ENCODE assay signal across 8 mouse cellular contexts in genomic region chr17:27819011-27819410, GRCm38 (mm10). TPM values are rescaled to one million over a fixed set of nuclear protein-coding genes. Genes with fewer than 3 reads are reported as not detected.
A peak's percentile ranks its signal among the peaks of the same experiment; 100 is the strongest.
DNase-seq lines count a peak whose midpoint lies in the region; ATAC-seq lines count a peak whose summit lies in the region.

No protein-coding gene starts in this region.

- ATAC-seq in forebrain, embryonic 12.5 days (ENCODE audit: low FRiP score): no peak
- no peak for ATAC-seq in liver, embryonic 13.5 days (ENCODE audit: low read depth)

- no peak for DNase-seq in heart, embryonic 10.5 days (ENCODE audit: low spot score)
- DNase-seq in heart, adult 9 months (ENCODE audit: low spot score in 2 of 2): no peak
- peak; percentile 28 for DNase-seq in CD4-positive helper T cell, adult 2 months (ENCODE audit: low read depth, low spot score)
- no peak for DNase-seq in liver, embryonic 13.5 days
- DNase-seq in embryo, embryonic 9.5 days (ENCODE audit: extremely low spot score): no peak
- no peak for DNase-seq in spleen, postnatal 4 days (ENCODE audit: low spot score in 2 of 2)
- no peak for DNase-seq in gastrocnemius, postnatal 14 days

- H3K9ac ChIP-seq in forebrain, embryonic 12.5 days: peak overlapping the region; percentile 95
- peak overlapping the region; percentile 98 for H3K9ac ChIP-seq in liver, embryonic 13.5 days

- H3K9me3 ChIP-seq in heart, embryonic 10.5 days: no peaks in the 10 kb centered on the region
- no peaks in the 10 kb centered on the region for H3K9me3 ChIP-seq in forebrain, embryonic 12.5 days
- H3K9me3 ChIP-seq in liver, embryonic 13.5 days (replicated peaks): no peaks in the 10 kb centered on the region

- H3K4me1 ChIP-seq in heart, embryonic 10.5 days: peaks cover 30% of the 10 kb centered on the region
- peaks cover 27% of the 10 kb centered on the region for H3K4me1 ChIP-seq in forebrain, embryonic 12.5 days
- peaks cover 60% of the 10 kb centered on the region for H3K4me1 ChIP-seq in liver, embryonic 13.5 days (replicated peaks)

- H3K36me3 ChIP-seq in heart, embryonic 10.5 days: no peaks in the 10 kb centered on the region
- H3K36me3 ChIP-seq in forebrain, embryonic 12.5 days (replicated peaks): no peaks in the 10 kb centered on the region
- H3K36me3 ChIP-seq in liver, embryonic 13.5 days: no peaks in the 10 kb centered on the region

- H3K4me3 ChIP-seq in heart, embryonic 10.5 days: peak overlapping the region; percentile 94
- H3K4me3 ChIP-seq in forebrain, embryonic 12.5 days (replicated peaks): peak overlapping the region; percentile 98
- H3K4me3 ChIP-seq in liver, embryonic 13.5 days (replicated peaks): peak overlapping the region; percentile 96

- H3K27ac ChIP-seq in heart, embryonic 10.5 days: peak overlapping the region; percentile 92; the same call in 1 of the 2 replicates
- H3K27ac ChIP-seq in forebrain, embryonic 12.5 days: no peak overlapping the region
- H3K27ac ChIP-seq in liver, embryonic 13.5 days: peak overlapping the region; percentile 96

- 19% methylated on average over 7 of the region's 7 CpGs for WGBS in heart, embryonic 10.5 days
- WGBS in forebrain, embryonic 12.5 days: 24% methylated on average over 7 of the region's 7 CpGs
- WGBS in liver, embryonic 13.5 days (ENCODE audit: insufficient replicate concordance): 16% methylated on average over 7 of the region's 7 CpGs

- peak overlapping the region; percentile 77 for H3K4me2 ChIP-seq in forebrain, embryonic 12.5 days
- H3K4me2 ChIP-seq in liver, embryonic 13.5 days: peak overlapping the region; percentile 92

- H3K27me3 ChIP-seq in heart, embryonic 10.5 days (ENCODE audit: insufficient read depth, poor library complexity, severe bottlenecking): no peaks in the 10 kb centered on the region
- H3K27me3 ChIP-seq in forebrain, embryonic 12.5 days: no peaks in the 10 kb centered on the region
- H3K27me3 ChIP-seq in liver, embryonic 13.5 days: no peaks in the 10 kb centered on the region

- intact Hi-C loops in gastrocnemius, postnatal 14 days (cut with DNase I; ENCODE audit: low total_unique reads): no loop called here

RNA-seq across cellular contexts. Expression of gene D17Wsu92e, which starts 1.4 kb away (rescaled TPM):
- 11.9 and 17.2 TPM in 2 replicates for polyA plus RNA-seq in heart, embryonic 10.5 days (2016; fragmentation: Nextera tagmentation; extraction: Ambion mirVana)
- polyA plus RNA-seq in forebrain, embryonic 12.5 days (2016; fragmentation: Nextera tagmentation; extraction: Ambion mirVana): 11.1 and 11.4 TPM in 2 replicates
- polyA plus RNA-seq in liver, embryonic 13.5 days (2015; fragmentation: Nextera tagmentation; extraction: Ambion mirVana): 13.2 and 13.3 TPM in 2 replicates
- 10 to 100 TPM; 79.7 to 85.1 TPM for total RNA-seq in gastrocnemius, postnatal 14 days (2021)

RNA-seq across cellular contexts. Expression of gene Snrpc, which starts 18.9 kb away (rescaled TPM):
- polyA plus RNA-seq in heart, embryonic 10.5 days (2016; fragmentation: Nextera tagmentation; extraction: Ambion mirVana): 266 and 331 TPM in 2 replicates
- 367 and 371 TPM in 2 replicates for polyA plus RNA-seq in forebrain, embryonic 12.5 days (2016; fragmentation: Nextera tagmentation; extraction: Ambion mirVana)
- 182 and 183 TPM in 2 replicates for polyA plus RNA-seq in liver, embryonic 13.5 days (2015; fragmentation: Nextera tagmentation; extraction: Ambion mirVana)
- 10 to 100 TPM; 79.1 to 81.2 TPM for total RNA-seq in gastrocnemius, postnatal 14 days (2021)

RNA-seq across cellular contexts. Expression of gene Uhrf1bp1, which starts 37.2 kb away (rescaled TPM):
- 5.0 and 6.2 TPM in 2 replicates for polyA plus RNA-seq in heart, embryonic 10.5 days (2016; fragmentation: Nextera tagmentation; extraction: Ambion mirVana)
- polyA plus RNA-seq in forebrain, embryonic 12.5 days (2016; fragmentation: Nextera tagmentation; extraction: Ambion mirVana): 10.0 and 10.5 TPM in 2 replicates
- 2.0 and 3.5 TPM in 2 replicates for polyA plus RNA-seq in liver, embryonic 13.5 days (2015; fragmentation: Nextera tagmentation; extraction: Ambion mirVana)
- total RNA-seq in gastrocnemius, postnatal 14 days (2021): 10 to 100 TPM; 15.8 to 16.6 TPM
